Mouse (Mus musculus) mouse embryonic stem cell (cell line): ENCODE data around the gene Rab31.

Experiments used
- in situ Hi-C, 2 experiments: fragments of 300-500 bp; cut with MboI; formaldehyde crosslinking; loops; 1 replicate in 1 of 2; 3 replicates in 1 of 2; pipeline ENCODE4 v1.14.3; 2019 to 2020; ENCODE audit warnings: low sequenced_read_pairs in 2 of 2, low pct_unique_long_range_greater_than_20kb in 1 of 2, mixed read lengths in 1 of 2; ENCODE audit not compliant: unreplicated experiment in 1 of 2

Gene Rab31

GRCm38 (mm10) chr17:65743664-65744330, 28.8 kb downstream of the Rab31 start:
- in situ Hi-C loops, result no loop called here

DNA sequence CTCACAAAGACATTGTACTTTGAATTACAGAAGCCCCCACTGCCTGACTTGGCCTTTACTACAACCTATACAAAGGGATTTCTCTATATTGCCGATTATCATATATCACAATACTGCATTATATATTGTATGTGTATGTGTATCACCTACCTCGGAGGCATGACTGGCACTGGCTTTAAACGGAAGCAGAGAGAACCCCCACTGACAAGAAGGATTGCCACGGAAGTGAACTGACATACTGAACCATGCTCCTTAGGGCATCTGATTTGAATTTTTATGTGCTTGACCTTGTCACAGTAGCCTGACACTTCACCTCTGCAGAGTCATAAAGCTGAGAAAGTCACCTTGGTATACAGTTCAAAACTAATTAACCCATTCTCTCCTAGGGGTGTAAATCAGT, 29.6 kb downstream of the Rab31 start:
- in situ Hi-C loops, result no loop called here

DNA sequence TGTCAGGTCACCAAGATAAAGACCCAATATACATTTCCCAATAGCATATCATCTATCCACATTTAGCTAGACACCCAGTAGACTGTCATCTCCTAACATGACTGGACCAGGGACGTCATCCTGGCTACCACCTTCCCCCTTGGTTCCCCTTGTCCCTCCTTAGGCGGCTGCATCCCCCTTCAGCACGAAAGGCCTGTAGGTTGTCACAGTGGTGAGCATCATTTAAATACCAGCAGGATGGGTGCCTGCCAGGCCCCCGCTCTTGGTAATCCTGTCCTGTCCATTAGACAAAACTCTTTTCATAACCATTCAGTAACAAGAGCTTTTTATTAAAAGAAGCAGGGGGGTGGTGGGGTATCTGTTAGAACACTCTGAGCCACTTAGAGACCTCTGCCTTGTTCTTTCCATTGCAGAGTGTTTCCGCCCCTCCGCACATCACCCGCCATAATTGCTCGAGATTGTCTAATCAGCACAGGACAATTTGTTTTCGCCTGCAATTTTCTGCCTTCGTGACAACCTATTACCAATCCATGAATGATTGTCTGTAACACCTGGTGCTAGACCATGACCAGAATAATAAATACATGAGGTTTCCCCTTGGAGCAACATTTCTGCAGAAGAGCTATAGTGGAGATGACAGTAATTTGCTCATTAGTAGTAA, 30.2 kb downstream of the Rab31 start:
- in situ Hi-C loops, result no loop called here

DNA sequence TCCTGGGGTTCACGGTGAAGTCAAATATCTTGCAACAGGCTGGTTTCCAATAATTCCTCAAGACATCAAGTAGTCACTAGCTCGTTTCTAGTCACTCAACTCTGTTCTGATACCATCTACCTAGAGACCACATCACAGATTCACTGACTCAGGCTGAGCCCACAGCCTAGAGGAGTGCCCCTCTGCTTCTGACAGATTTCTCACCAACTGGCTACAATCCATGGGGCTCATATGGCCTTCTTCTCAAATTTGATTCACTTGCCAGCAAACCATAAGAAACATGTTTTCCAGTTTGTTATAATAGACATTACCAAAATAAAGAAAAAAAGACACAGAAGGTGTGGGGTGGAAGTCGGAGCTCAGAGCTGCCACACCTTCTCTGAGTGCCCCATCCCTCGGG, 31.0 kb downstream of the Rab31 start:
- in situ Hi-C loops, result no loop called here

DNA sequence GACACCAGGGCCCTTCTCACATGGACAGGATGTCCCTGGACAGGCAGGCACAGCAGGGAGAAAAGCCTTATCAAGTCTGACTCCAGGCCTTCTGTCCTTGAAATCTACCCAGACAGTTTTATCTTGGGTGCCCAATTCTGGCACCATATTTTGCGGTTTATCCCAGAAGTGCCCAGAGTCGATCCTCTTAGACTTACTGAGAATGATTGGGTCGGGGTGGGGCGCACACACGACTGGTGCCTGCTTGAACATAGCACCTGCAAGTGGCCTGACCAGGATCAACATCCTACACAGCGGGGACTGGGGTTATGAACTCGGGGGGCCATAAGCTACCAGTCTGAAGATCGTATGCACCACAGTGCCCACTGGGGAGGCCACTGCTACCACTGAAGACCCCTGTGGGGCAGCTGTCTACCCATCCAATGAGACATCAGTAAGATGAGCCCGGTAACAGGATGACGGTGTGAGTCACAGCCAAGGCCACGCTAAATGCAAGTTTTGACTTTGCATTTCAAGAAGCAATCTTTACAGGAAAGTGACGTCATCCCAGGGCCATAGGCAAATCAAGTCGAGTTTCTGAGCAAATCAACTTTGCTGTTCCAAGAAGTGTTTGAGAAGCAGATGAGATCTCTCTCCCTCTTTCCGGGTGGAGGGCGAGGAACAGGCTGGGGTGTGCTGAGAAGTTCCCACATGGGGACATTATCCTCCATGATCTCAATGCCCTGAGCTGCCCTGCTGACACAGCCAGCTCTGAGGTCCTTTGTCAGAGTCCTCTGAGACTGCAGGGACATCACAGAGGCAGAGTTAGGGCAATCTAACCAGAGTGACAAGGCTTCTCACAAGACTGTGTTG, 32.5 kb downstream of the Rab31 start:
- in situ Hi-C loops, result no loop called here

DNA sequence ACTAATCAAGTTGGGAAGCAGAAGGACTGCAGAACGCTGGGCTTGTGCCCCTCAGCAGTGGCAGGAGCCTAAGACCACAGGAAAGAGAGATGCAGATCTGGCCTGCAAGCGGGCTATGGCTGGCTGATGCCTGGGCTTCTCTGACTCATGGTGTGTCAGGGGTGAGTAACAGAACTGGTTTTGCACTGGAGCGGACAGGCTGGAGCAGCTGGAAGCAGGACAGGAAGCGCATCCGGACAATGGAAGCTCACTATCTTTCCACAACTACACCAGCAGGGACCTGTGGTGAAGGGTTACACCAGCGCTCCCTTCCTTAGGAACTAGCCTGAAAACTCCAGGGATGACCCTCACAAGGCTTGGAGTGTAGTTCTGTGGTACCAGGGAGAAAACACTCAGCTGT, 34.9 kb downstream of the Rab31 start:
- in situ Hi-C loops, result no loop called here

GRCm38 (mm10) chr17:65737175-65737574, 35.4 kb downstream of the Rab31 start:
- in situ Hi-C loops, result no loop called here

DNA sequence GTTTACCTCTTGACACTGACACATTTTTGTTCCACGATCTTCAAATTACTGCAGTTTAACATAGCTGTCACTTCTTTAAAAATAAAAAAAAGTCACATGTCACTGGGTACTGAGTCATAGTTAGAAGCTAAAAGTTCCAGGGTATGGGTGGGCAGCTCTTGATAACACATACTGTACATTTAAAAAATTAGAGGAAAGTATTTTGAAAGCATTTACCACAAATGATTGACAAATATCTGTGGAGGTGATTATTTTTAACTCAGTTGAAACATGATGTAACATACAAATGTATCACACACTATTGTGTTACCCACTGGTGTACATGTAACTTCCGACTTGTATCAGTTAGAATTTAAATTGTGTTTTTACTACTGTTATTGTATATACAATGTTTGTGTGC, 37.5 kb downstream of the Rab31 start:
- in situ Hi-C loops, result no loop called here

DNA sequence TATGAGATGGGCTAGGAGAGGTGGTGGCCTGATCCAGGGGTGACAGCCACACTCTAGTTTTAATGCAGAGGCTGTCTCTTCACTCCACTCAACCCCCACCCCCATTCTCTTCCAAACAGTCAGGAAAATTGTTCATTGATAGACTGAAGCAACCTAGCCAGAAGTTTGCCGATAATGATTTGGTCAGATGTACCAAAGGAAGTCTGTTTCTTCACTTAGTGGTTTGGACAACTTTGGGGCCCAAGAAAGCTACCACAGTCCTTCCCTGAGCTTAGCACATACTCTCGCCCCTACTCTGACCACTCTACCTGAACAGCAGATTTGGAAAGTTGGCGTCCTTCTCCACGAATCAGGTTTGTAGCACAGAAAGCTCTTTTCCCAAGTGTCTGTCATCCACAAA, 39.9 kb downstream of the Rab31 start:
- in situ Hi-C loops, result no loop called here

- in situ Hi-C loops, result no loop called here
Observed at GRCm38 (mm10) chr17:65731710-65732109, 40.8 kb downstream of the Rab31 start.

GRCm38 (mm10) chr17:65729945-65730741, 42.4 kb downstream of the Rab31 start:
- in situ Hi-C loops, result no loop called here

- in situ Hi-C loops, result no loop called here
Observed at GRCm38 (mm10) chr17:65726755-65727154, 45.8 kb downstream of the Rab31 start.

DNA sequence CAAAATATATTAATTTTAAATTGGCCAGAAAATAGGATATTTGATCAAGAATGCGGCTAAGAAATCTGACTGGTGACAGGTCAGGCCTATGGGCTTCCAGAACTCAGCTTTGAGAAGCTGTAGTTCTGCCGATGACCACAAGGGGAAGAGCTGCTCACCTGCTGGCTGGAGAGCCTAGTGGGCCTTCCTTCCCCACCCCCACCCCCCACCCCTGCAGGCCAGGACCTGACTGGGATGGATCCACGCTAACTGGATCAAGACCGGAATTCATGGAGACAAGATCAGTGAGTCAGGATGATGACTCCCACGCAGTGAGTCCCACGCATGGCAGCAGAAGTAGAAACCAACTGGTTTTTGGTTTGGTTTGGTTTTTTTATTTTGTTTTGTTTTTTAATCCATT, 46.3 kb downstream of the Rab31 start:
- in situ Hi-C loops, result no loop called here

DNA sequence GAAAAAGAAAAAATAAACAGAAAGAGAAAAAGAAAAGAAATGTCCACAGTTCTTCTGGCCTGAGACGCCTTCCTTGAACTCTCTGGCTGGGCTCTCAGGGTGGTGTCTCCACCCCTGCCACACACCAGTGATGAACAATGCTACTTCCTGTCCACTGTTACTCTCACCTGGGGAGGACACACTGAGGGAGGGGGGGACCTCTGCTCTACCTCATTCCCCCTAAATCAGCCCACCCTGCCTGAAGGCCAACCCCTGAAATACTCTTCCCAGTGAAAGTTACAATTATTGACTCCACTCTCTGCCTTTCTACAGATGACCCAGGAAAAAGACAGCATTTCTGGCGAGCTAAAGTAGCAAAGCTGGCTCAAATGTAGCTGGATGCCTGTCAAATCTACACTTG, 46.7 kb downstream of the Rab31 start:
- in situ Hi-C loops, result no loop called here

- in situ Hi-C loops, result no loop called here
Observed at GRCm38 (mm10) chr17:65725381-65725780, 47.2 kb downstream of the Rab31 start.

DNA sequence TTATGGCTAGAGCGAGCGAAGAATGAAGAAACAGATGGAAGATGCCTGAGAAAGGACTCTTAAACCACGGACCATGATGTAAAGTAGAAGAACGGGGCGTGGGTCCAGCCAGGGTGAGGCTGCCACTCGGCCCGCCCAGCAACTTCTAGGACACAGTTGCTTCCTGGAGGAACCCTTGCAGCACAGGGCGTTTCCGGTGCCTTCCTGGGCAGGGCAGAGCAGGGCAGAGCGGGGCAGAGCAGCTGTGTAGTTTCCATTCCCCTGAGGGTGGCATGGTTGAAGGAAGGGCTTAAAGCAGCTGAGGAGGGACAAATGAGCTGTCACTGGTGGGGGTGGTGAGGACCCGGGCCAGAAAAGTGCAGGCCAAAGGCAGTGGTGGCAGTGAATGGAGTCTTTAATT, 48.3 kb downstream of the Rab31 start:
- in situ Hi-C loops, result no loop called here

DNA sequence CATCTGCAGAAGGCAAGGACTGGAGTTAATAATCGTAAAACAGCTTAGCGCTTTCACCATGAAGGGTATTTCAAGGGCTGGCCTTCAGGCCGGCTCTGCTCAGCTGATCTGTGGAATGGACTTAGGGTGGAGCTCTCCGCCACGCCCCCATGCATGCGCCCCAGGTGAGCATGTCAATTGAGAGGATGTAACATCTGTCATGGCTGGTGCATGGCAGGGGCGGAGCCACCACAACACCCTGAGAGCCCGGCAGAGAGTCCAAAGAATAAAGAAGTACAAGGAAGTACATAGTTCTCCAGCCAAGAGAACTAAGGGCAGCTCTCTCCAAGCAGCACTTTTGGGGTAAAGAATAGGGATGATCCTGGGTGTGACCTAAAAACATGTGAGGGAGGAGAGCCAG, 48.9 kb downstream of the Rab31 start:
- in situ Hi-C loops, result no loop called here

GRCm38 (mm10) chr17:65721330-65721729, 51.2 kb downstream of the Rab31 start:
- in situ Hi-C loops, result no loop called here

- in situ Hi-C loops, result no loop called here
Observed at GRCm38 (mm10) chr17:65719826-65720225, 52.7 kb downstream of the Rab31 start.
